Mouse (Mus musculus): ENCODE results near the gene Plpp1. TPM values are rescaled to one million over a fixed set of nuclear protein-coding genes. Genes with fewer than 3 reads are reported as not detected.

Plpp1 gene
- polyA plus RNA-seq, 1 experiment from 2014 or later = 54.1 TPM

DNA sequence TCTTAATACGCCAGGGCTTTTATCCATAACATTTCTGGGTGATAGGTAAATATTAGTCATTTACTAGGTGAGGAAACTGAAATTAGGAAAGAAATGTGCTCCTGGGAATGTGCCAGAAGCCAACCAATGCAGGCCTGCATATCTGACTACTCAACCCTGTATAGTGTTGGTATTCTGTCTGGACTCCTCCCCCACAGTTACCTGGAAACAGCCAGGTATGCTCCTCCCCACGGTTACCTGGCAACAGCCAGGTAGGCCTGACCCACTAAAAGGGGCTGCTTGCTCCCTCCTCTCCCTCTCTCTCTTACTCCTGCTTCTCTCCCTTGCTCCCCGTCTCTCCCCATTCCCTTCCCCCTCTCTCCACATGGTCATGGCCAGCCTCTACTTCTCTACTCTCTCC lies 21.8 kb downstream of the Plpp1 start:
- no peak overlapping the region for H3K4me3 ChIP-seq
- H3K4me2 ChIP-seq = no peak overlapping the region
- no peaks in the 10 kb centered on the region for H3K27me3 ChIP-seq (replicated peaks)
- H3K27ac ChIP-seq (replicated peaks) = no peak overlapping the region
- 68% methylated on average over 3 of the region's 3 CpGs for WGBS
- ATAC-seq (ENCODE audit: extremely low read depth, insufficient number of reproducible peaks, low FRiP score, low TSS enrichment) = no peak
- no peaks in the 10 kb centered on the region for H3K9me3 ChIP-seq
- H3K9ac ChIP-seq = no peak overlapping the region
- no peaks in the 10 kb centered on the region for H3K36me3 ChIP-seq
- peaks cover 26% of the 10 kb centered on the region for H3K4me1 ChIP-seq

DNA sequence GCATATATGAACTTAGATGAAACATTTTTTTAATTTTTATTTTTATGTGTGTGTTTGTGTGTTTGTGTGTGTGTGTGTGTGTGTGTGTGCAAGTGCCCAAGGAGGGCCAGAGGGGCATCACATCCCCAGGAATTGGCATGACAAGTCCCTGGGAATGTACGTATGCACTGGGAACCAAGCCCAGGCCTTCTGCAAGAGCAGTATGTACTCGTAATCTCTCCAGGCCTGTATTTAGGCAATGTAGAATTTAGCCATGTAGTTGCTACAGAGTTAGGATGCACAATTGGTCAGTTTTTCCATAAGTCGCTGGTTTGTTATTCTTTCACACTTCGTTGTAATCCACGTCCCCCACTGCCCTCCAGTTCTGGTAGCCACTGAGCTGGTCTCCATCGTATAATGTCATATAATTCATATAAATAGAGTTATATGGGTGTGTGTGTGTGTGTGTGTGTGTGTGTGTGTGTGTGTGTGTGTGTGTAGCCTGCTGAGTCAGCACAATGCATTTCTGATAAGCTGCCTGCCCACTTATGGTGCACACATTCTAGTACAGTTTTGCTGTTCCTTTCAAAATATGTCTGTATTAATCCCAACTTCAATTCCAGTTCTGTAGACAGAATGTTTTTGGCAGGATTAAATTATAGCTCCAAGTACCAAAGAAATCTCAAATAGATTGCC lies 22.8 kb downstream of the Plpp1 start:
- WGBS = 71% methylated on average over 6 of the region's 6 CpGs
- Histone ChIP-seq H3K27me3 (replicated peaks) (no peaks in the 10 kb centered on the region), H3K9me3 (no peaks in the 10 kb centered on the region), H3K4me1 (peaks cover 22% of the 10 kb centered on the region), H3K9ac (no peak overlapping the region), H3K36me3 (no peaks in the 10 kb centered on the region), H3K27ac (replicated peaks) (peak overlapping the region; percentile 33; the same call in 1 of the 2 replicates), H3K4me3 (no peak overlapping the region), H3K4me2 (no peak overlapping the region)
- ATAC-seq (ENCODE audit: extremely low read depth, insufficient number of reproducible peaks, low FRiP score, low TSS enrichment) = no peak

DNA sequence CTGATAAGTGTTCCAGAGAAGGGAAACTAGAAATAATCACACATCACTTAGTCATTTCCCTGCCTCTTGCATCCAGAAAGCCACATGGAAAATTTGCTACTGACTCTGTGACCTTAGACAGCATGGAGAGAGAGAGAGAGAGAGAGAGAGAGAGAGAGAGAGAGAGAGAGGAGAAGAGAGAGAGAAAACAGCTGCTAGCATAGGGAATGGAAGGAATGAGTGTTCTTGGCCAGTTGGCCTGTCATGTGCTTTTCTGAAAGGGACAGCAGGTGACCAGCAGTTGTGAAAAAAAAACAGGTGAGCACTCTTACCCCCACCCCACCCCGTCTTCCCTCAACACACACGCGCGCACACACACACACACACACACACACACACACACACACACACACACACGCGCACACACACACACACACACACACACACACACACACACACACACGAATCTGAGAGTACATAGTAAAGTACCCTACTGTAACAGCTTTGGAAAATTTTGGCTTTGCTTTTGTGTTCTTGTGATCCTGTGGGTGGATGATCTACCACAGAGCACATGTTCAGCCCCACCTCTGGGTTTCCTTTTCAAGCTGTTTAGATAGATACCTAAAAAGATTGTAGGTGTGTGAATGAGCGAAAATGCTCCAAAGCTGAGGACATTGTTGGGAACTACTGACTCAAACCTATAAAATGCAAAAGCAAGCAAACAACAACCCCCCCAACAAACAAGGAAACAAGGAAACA lies 23.5 kb downstream of the Plpp1 start:
- Histone ChIP-seq H3K4me3 (no peak overlapping the region), H3K4me2 (no peak overlapping the region), H3K27ac (replicated peaks) (no peak overlapping the region), H3K9me3 (no peaks in the 10 kb centered on the region), H3K27me3 (replicated peaks) (no peaks in the 10 kb centered on the region), H3K36me3 (no peaks in the 10 kb centered on the region), H3K9ac (no peak overlapping the region), H3K4me1 (peaks cover 15% of the 10 kb centered on the region)
- WGBS = 67% methylated on average over 8 of the region's 8 CpGs
- no peak for ATAC-seq (ENCODE audit: extremely low read depth, insufficient number of reproducible peaks, low FRiP score, low TSS enrichment)

DNA sequence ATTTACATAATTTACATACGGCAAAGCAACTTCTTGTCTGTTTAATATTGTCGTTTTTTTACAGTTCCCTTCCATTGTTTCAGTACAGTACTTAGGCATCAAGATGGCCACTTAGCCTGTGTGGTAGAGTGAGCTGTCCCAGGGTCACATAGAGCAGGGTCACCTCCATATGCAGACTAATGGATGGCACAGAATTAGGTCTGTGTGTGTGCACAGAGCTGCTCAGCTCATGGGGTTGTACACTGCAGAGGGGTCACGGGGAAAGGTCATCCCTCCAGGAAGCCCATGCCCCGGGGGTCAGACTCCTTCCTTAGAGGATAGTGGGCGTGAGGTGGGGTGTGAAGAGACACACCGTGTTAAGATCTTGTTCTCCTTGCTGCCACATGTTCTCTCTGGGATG lies 24.9 kb downstream of the Plpp1 start:
- no peak overlapping the region for H3K9ac ChIP-seq
- no peaks in the 10 kb centered on the region for H3K27me3 ChIP-seq (replicated peaks)
- ATAC-seq (ENCODE audit: extremely low read depth, insufficient number of reproducible peaks, low FRiP score, low TSS enrichment) = no peak
- no peaks in the 10 kb centered on the region for H3K36me3 ChIP-seq
- no peak overlapping the region for H3K27ac ChIP-seq (replicated peaks)
- no peaks in the 10 kb centered on the region for H3K9me3 ChIP-seq
- H3K4me3 ChIP-seq = no peak overlapping the region
- H3K4me1 ChIP-seq = peaks cover 14% of the 10 kb centered on the region
- no peak overlapping the region for H3K4me2 ChIP-seq
- 65% methylated on average over 6 of the region's 6 CpGs for WGBS

DNA sequence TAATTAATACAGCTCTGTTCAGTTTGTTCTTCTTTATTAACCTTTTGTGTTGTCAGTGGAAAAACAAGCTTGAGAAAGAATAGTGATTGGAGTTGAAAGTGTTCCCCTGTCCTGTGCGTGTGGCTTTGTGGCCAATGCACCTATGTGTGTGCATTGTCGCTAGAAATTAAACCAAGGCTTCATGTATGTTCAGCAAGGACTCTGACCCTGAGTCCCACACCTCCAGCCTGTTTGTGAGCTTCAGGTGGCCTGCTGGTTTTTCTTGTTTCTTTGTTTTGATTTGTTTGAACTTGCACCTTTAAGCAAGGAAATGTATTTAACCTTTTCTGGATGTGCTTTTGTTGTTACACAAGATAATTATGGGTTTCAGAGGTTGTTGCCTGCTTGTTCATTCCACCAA lies 29.0 kb downstream of the Plpp1 start:
- no peak overlapping the region for H3K4me3 ChIP-seq
- H3K9me3 ChIP-seq = no peaks in the 10 kb centered on the region
- no peak overlapping the region for H3K9ac ChIP-seq
- no peaks in the 10 kb centered on the region for H3K36me3 ChIP-seq
- no peak overlapping the region for H3K27ac ChIP-seq (replicated peaks)
- no peak for ATAC-seq (ENCODE audit: extremely low read depth, insufficient number of reproducible peaks, low FRiP score, low TSS enrichment)
- no peak overlapping the region for H3K4me2 ChIP-seq
- no peaks in the 10 kb centered on the region for H3K27me3 ChIP-seq (replicated peaks)
- 88% methylated on average over 2 of the region's 2 CpGs for WGBS
- 0 out of 2 replicates have a peak, but pooled peaks cover 8% of the 10 kb centered on the region for H3K4me1 ChIP-seq

DNA sequence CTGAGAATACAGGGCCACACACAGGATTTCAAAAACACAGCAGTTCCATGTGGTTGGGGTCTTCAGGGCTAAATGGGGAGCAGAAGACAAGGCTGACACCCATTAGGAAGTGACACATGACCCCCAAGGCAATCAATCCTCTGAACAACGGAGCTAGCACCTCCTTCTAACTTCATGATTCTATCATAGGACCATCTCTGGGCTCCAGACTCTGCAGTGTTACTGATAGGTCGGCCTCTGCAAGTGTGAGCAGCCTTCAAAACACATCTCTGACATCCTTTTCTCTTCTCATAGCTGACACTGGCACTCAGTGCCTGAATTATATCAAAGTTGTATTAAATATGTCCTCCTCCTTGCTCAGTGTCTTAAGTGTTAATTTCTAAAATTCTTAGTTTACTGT lies 32.0 kb downstream of the Plpp1 start:
- no peak overlapping the region for H3K4me2 ChIP-seq
- no peak overlapping the region for H3K9ac ChIP-seq
- no peak for ATAC-seq (ENCODE audit: extremely low read depth, insufficient number of reproducible peaks, low FRiP score, low TSS enrichment)
- H3K9me3 ChIP-seq = no peaks in the 10 kb centered on the region
- WGBS = 35% methylated on average over 2 of the region's 2 CpGs
- no peaks in the 10 kb centered on the region for H3K27me3 ChIP-seq (replicated peaks)
- no peaks in the 10 kb centered on the region for H3K36me3 ChIP-seq
- no peak overlapping the region for H3K4me3 ChIP-seq
- no peak overlapping the region for H3K27ac ChIP-seq (replicated peaks)
- H3K4me1 ChIP-seq = peaks cover 16% of the 10 kb centered on the region; the same call in 1 of the 2 replicates

DNA sequence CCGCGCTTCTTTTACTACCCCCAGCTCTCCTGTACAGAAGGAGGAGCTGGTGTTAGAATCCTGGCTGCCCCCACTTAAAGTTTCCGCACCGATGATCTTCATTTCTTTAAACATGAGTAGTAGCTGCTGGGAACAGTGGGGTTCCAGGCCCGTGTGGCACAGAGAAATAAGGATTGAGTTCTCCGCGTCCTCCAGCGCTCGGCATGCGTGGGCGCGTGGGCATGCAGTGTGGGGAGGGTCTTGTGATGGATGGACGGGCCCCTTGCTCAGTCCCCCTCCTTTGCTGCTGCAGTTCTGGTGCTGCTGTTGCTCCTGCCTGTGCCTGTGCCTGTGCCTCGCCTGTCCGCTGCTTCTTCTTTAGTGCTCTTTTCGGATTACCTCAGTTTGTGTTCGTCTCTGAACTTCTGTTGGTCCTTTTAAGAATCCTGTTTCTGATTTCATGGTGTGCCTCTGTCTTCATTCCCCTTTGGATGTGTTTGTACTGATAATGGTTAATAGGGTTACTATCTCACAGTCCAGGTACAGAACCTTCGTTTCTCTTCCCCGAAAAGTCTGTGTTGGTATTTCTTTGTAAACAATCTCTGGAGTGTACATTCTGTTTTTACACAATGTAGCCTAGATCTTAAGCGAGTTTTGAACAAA lies 32.8 kb downstream of the Plpp1 start:
- WGBS = 77% methylated on average over 20 of the region's 20 CpGs
- no peak for ATAC-seq (ENCODE audit: extremely low read depth, insufficient number of reproducible peaks, low FRiP score, low TSS enrichment)

DNA sequence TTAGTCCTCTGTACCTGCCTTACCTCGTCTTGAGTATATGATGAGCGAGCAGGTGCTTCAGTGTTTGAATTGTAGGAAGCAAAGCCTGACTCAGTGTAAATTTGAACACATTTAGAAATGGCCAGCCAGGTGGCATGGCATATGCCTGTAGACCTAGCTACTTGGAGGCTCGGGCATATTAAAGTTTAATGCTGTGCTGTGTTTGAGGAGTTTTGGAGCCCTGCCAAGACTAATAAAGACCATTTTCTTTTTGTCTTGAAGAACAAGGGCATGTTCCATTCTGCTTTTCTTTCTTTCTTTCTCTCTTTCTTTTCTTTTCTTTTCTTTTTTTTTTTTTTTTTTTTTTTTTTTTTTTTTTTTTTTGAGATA lies 33.3 kb downstream of the Plpp1 start:
- H3K9me3 ChIP-seq = no peaks in the 10 kb centered on the region
- WGBS = 63% methylated on average over 3 of the region's 3 CpGs
- ATAC-seq (ENCODE audit: extremely low read depth, insufficient number of reproducible peaks, low FRiP score, low TSS enrichment) = no peak
- no peak overlapping the region for H3K4me2 ChIP-seq
- H3K4me3 ChIP-seq = no peak overlapping the region
- H3K9ac ChIP-seq = no peak overlapping the region
- H3K36me3 ChIP-seq = no peaks in the 10 kb centered on the region
- H3K4me1 ChIP-seq = peaks cover 16% of the 10 kb centered on the region; the same call in 1 of the 2 replicates
- H3K27ac ChIP-seq (replicated peaks) = no peak overlapping the region
- H3K27me3 ChIP-seq (replicated peaks) = no peaks in the 10 kb centered on the region

More for the DNA sequence above, 32.8 kb downstream of the Plpp1 start:
- H3K9ac ChIP-seq = no peak overlapping the region
- H3K9me3 ChIP-seq = no peaks in the 10 kb centered on the region
- H3K27me3 ChIP-seq (replicated peaks) = no peaks in the 10 kb centered on the region
- H3K4me1 ChIP-seq = peaks cover 16% of the 10 kb centered on the region; the same call in 1 of the 2 replicates
- H3K27ac ChIP-seq (replicated peaks) = no peak overlapping the region
- H3K36me3 ChIP-seq = no peaks in the 10 kb centered on the region
- H3K4me2 ChIP-seq = no peak overlapping the region
- H3K4me3 ChIP-seq = no peak overlapping the region

DNA sequence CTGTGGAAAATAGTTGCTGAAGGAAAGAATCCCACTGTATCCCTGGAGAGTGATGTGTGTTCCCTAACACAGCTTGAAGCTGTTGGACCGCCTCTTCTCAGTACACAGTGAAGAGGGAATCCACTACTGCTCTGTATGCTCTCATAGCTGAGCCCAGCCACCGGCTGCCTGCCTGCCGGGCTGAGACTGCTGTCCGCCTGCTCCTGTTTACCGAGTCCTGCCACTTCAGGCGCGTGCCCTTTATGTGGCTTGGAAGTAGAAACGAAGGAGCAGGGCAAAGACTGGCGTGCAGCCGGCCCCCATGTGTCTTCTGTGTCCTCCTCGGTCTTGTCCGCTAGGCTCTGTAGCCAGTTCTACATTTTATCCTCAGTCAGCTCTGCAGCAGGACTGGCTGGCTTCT lies 34.5 kb downstream of the Plpp1 start:
- no peak for ATAC-seq (ENCODE audit: extremely low read depth, insufficient number of reproducible peaks, low FRiP score, low TSS enrichment)
- Histone ChIP-seq H3K27ac (replicated peaks) (peak overlapping the region; percentile 61), H3K36me3 (no peaks in the 10 kb centered on the region), H3K9ac (peak overlapping the region; percentile 65; the same call in 1 of the 2 replicates), H3K27me3 (replicated peaks) (no peaks in the 10 kb centered on the region), H3K4me3 (peak overlapping the region; percentile 30), H3K9me3 (no peaks in the 10 kb centered on the region), H3K4me2 (peak overlapping the region; percentile 59), H3K4me1 (peaks cover 16% of the 10 kb centered on the region; the same call in 1 of the 2 replicates)
- 31% methylated on average over 12 of the region's 12 CpGs for WGBS

DNA sequence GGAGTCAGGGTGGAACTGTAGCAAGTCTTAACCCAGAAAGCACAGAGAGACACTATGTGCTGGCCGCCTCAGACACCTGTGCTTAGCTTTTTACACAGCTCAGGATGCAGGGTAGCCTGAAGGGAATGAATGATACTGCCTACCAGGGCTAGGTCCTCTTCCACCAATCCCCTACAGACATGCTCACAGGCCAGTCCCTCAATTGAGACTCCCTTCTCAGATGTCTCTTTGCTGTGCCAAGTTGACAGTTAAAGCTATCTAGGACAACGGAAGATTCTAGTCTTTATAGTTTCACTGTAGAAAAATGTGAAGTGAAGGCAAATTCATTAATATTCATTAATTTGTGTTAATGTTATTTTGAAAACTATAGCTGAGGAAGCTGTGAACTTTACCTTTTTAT lies 36.4 kb downstream of the Plpp1 start:
- Histone ChIP-seq H3K4me1 (peaks cover 16% of the 10 kb centered on the region; the same call in 1 of the 2 replicates), H3K4me3 (no peak overlapping the region)
- WGBS = 89% methylated on average over 2 of the region's 2 CpGs

DNA sequence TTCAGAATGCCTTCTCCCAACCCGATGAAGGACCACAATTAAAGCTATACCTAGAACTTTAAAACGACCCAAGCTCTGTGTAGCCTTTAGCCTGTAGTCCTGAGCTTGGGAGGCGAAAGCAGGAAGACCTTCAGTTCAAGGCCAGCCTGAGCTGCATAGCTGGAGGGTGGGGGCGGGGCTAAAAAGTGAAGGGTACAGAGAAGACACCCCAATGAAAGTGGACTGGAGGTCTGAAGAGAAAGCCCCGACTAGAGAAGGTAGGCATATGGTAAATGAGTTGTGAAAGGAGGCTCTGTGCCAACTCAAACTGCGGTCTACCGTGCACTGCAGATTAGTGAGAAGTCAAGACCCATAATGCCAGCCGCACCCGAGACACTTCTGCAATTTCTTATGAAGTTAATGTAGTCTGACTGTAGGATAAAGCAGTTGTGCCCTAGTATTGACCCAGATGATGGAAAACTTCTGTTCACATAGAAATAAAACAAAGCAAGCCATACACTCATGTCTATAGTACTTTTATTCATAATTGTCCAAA lies 37.1 kb downstream of the Plpp1 start:
- Histone ChIP-seq H3K4me2 (no peak overlapping the region), H3K9ac (no peak overlapping the region), H3K27ac (replicated peaks) (no peak overlapping the region), H3K4me1 (peaks cover 16% of the 10 kb centered on the region; the same call in 1 of the 2 replicates), H3K27me3 (replicated peaks) (no peaks in the 10 kb centered on the region), H3K9me3 (no peaks in the 10 kb centered on the region), H3K36me3 (peaks cover 6% of the 10 kb centered on the region), H3K4me3 (no peak overlapping the region)
- no peak for ATAC-seq (ENCODE audit: extremely low read depth, insufficient number of reproducible peaks, low FRiP score, low TSS enrichment)
- WGBS = 76% methylated on average over 9 of the region's 9 CpGs

More for the DNA sequence above, 36.4 kb downstream of the Plpp1 start:
- Histone ChIP-seq H3K27me3 (replicated peaks) (no peaks in the 10 kb centered on the region), H3K9me3 (no peaks in the 10 kb centered on the region), H3K36me3 (no peaks in the 10 kb centered on the region; the same call in 1 of the 2 replicates), H3K27ac (replicated peaks) (no peak overlapping the region), H3K9ac (no peak overlapping the region), H3K4me2 (no peak overlapping the region)
- no peak for ATAC-seq (ENCODE audit: extremely low read depth, insufficient number of reproducible peaks, low FRiP score, low TSS enrichment)
